Mouse (Mus musculus) induced T-regulatory cell, adult 2 months (primary cell): ENCODE data around the gene Lrrc4.

Experiments
- DNase-seq: peaks from one replicate; pipeline ENCODE4 v3.0.0-alpha.2; 2012; ENCODE audit warnings: low read depth

Gene Lrrc4

GRCm38 (mm10) chr6:28767891-28768481 lies 63.6 kb downstream of the Lrrc4 start:
- no peak for DNase-seq

- DNase-seq = no peak
These were observed 64.9 kb downstream of the Lrrc4 start for GRCm38 (mm10) chr6:28766622-28767021.

DNA sequence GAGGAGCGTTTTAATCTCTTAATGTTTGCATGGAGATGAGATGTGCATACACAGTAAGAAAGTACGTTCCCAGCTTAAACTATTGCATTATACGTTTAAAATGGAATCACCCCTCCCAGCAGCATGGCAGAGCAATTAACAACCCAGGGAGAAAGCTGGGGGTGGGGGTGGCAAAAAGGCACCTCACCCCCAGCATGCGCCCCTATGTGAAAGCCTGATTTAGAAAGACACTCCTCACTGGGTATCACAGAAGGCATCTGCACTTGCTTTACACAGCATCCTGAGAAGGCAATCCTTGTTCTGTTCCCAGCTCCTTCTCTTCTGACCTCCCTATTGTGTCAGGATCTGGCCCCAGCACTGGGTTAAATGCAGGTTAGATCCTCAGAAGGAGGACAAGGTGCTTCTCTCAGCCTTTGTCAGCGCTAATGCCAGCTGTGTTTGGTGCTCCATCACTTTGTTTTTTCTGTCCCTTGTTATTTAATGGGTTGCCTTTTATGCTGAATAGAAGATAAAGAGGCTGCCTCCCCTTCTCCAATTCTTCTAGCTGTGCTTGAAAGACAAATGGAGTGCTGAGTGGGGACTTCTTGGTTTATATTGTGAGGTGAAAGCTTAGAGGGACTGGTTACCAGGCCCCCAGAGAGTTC lies 69.3 kb downstream of the Lrrc4 start:
- DNase-seq = no peak

GRCm38 (mm10) chr6:28761728-28762127 lies 69.8 kb downstream of the Lrrc4 start:
- no peak for DNase-seq

GRCm38 (mm10) chr6:28758293-28758692 lies 73.3 kb downstream of the Lrrc4 start:
- DNase-seq = no peak

GRCm38 (mm10) chr6:28756306-28757018 lies 75.1 kb downstream of the Lrrc4 start:
- DNase-seq = no peak

DNA sequence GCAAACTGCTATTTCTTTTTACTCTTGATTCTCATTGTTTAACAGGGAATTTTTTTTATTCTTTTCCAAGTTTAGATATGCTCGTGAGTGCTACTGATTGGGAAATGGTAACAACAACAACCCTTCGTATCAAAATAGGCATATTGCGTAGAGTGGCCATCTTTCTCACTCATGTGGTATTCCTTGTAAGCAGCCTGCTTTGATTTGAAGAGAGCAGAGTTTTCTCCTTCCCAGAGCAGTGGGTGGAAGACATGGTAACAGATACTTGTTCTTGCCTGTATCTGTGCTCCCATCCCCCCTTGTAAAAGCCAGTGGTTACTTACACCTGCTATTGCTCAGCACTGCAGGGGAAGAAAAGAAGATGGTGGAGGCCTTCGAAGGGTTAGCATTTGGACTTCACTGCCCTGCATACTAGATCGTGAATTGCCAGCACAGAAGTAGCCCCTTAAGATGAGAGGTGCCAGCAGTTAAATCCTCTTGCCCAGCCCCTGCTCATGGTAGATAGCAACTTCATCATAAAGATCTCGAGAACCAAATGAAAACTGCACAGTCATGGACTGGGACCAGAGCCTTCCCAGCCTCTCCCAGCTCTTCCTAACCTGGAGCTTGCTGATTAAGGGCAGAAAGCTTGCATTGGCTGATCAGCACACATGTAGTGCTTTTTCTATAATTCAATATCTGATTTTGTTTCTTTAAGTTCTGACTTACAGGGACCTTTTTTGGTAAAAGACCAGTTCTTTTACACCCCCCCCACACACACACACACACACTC lies 77.2 kb downstream of the Lrrc4 start:
- no peak for DNase-seq

DNA sequence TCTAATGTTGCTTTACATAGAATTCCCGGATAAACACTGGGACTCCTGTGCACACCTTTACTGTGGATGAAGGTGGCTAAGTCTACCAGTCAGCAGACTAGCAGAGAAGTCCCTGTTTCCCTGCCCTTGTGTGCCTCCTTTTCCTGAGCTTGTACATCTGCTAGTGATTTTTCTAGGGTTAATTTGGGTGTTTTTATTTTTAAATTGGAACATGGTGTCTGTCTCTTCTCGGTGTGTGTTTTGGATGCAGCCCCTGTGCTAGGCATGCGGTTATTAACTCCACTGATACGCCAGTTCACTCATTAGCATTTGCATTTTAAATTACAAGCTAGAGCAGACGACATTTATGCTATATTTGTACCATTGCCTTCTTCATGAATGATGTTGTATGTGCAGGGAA lies 77.9 kb downstream of the Lrrc4 start:
- DNase-seq = no peak

- no peak for DNase-seq
These were observed 78.3 kb downstream of the Lrrc4 start for GRCm38 (mm10) chr6:28753217-28753616.

- DNase-seq = no peak
These were observed 80.4 kb downstream of the Lrrc4 start for GRCm38 (mm10) chr6:28751186-28751585.

DNA sequence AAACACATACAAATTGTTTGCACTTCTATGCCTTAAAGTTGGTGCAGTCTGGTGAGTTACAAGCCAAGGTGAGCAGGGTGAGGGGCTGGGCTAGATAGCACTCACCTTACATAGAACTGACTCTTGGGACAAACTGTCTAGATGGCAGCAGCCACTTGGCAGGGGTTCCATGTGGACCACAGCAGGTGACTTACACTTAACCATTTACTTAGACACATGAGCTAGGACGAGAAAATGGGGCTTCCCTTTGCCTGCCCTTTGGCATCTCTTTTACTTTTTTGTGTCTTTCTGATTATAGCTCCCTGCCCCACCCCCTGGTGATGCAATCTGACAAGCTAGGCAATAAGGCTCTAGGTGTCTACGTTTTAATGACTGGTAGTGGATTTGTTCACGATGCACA lies 82.3 kb downstream of the Lrrc4 start:
- no peak for DNase-seq

GRCm38 (mm10) chr6:28747931-28748670 lies 83.4 kb downstream of the Lrrc4 start:
- DNase-seq = no peak

GRCm38 (mm10) chr6:28747025-28747424 lies 84.5 kb downstream of the Lrrc4 start:
- no peak for DNase-seq

DNA sequence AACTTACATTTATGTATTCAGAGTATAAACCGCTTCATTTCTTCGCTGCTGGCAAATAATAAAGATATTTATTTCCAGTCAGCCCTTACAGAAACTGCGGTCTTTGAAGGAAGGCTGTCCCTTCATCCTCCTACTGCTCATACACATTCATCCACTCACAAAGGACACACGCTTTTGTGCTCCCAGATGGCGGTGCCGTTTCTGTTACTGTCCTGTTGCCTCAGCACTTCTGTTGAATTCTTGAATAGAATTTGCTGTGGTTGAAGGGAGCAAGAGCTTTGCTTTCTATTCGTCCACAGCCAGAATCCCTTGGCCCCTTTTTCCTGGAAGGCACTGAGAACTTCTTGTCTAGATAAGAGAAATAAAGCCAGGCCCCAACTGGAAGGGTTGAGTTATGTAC lies 85.7 kb downstream of the Lrrc4 start:
- no peak for DNase-seq

DNA sequence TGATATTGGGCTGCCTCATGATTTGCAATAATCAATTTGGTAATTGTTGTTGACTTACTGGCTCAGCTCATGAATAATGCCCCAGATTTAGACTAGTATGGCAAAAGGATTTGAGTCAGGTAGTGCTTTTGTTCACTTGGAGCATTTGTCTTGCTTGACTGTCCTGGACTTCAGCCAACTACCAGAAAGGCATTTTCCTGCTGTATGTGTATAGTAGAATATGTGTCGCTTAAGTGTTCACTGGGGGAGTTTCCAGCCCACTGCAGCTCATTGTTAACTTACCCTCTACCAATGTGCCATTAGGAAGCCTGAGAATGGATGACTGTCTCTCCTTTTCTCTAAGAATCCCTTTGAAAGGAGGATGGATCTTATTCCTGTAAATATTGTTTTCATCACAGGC lies 88.0 kb downstream of the Lrrc4 start:
- DNase-seq = no peak

- DNase-seq = no peak
These were observed 93.9 kb downstream of the Lrrc4 start for GRCm38 (mm10) chr6:28737601-28738000.

- DNase-seq = no peak
These were observed 94.9 kb downstream of the Lrrc4 start for GRCm38 (mm10) chr6:28736665-28737064.

DNA sequence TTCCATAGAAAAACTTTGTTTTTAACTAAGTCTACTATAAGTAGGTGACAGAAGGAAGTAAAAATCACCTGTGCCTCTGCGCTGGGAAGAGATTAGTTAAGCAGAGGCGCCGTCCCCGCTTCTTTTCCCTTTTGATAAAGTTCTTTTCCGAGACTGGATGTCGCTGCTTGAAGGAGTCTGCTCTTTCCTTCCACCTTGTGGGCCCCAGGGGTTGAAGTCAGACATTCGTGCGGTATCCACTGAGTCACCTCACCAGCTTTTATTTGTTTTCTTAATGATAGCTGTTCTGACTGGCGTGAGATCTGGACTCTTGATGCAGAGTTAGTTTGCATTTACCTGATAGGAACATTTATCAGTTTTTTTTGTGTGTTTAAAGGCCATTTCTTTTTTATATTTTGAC lies 96.4 kb downstream of the Lrrc4 start:
- no peak for DNase-seq

- no peak for DNase-seq
These were observed 97.5 kb downstream of the Lrrc4 start for GRCm38 (mm10) chr6:28733884-28734647.

GRCm38 (mm10) chr6:28731246-28731645 lies 100.3 kb downstream of the Lrrc4 start:
- DNase-seq = no peak

DNA sequence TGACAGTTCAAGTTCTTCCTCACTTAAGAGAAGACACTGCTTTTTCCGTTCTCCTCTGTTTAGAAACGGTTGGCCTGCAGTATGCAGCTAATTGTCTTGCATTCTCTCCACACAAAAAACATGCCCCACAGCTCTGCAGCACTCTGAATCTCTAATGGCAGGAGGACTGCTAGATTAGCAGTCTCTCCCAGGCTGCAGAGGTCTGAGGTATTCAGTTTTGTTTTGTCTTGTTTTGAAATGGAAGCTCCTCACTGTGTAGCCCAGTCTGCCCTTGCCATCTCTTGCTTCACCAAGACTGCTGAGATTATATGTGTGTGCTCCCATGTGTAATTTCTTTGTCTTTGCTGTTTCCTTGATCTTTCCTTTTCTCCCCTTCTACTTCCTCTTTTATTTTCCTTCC lies 101.9 kb downstream of the Lrrc4 start:
- DNase-seq = no peak
